Mouse (Mus musculus): ENCODE measurements at regions not wholly inside any gene's neighbourhood (a gene's known extent, or its start where the extent isn't known, plus 50 kb on each side); places are given as distances from the start of the nearest gene placed in this dataset.

GRCm38 (mm10) chr1:64189471-64189870, 67.4 kb upstream of the Klf7 start:
- TF ChIP-seq MAX (IDR thresholded peaks at IDR 0.05; ENCODE audit: low read length) (no peak), TCF12 (IDR thresholded peaks at IDR 0.05; ENCODE audit: low read depth, low read length) (no peak), MAZ (IDR thresholded peaks at IDR 0.05; ENCODE audit: low read depth, low read length) (no peak), GATA1 (IDR thresholded peaks at IDR 0.05; ENCODE audit: low read depth, low read length) (no peak), POLR2A (IDR thresholded peaks at IDR 0.05; ENCODE audit: control insufficient read depth in 1 of 2, insufficient read depth in 1 of 2, low read depth in 1 of 2, low read length in 2 of 2, poor library complexity in 1 of 2) (no peak)
